Mouse (Mus musculus): Measurements from ENCODE around the gene Gm28308.

Gene Gm28308

DNA sequence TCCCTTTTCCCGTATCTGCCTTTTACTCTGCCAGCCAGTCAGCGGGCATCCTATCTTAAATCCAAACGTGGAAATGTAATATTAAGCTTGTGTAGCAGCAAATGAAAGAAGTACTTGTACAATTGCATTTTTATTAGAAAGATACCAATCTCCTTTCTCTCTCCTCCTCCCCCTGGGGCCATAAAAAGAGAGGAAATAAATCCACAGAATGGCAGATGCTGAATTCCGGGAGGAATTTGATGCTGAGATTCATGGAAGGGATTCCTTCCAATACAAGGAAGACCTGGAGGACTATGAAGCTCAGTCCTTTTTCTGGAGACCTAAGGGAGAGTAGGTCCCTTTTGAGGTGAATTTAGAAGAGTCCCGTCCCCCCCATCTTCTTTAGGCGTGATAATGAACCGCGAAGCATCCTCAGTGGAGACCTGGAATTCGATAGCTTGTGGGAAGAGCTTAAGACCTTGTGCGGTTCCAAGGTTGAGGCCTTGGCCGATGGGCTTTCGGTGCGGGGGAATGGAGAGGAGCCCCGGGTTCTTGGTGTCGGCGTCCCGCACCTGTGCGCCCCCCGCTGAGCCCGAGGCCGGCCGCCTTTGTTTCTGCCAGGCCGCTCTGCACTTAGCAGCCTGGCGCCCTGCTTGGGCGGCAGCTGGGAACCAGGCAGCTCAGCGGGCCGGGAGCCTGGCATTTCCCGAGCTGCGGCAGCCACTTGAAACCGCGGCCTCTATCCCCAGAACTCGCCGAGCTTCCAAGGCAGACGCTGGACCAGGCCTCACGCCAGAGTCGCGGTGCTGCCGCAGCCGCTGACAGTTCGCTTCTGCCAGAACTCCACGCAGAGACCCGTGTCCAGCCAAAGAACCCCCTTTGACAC is 44.7 kb downstream of the Gm28308 start:
- no peak for DNase-seq (ENCODE audit: low spot score in 2 of 2)

GRCm38 (mm10) chr6:52167736-52168161 is 45.4 kb downstream of the Gm28308 start:
- no peak for DNase-seq (ENCODE audit: low spot score in 2 of 2)

GRCm38 (mm10) chr6:52167176-52167575 is 46.0 kb downstream of the Gm28308 start:
- DNase-seq (ENCODE audit: low spot score in 2 of 2) = no peak

- DNase-seq (ENCODE audit: low spot score in 2 of 2) = no peak
Measured at GRCm38 (mm10) chr6:52166431-52167077, 46.6 kb downstream of the Gm28308 start.

GRCm38 (mm10) chr6:52165441-52166370 is 47.4 kb downstream of the Gm28308 start:
- no peak for DNase-seq (ENCODE audit: low spot score in 2 of 2)

GRCm38 (mm10) chr6:52164626-52165440 is 48.3 kb downstream of the Gm28308 start, which contains the start of gene Hoxa2:
Gene Hoxa2, minus strand, starts transcription at chr6:52164831.
- no peak for DNase-seq (ENCODE audit: low spot score in 2 of 2)

GRCm38 (mm10) chr6:52164051-52164625 is 49.0 kb downstream of the Gm28308 start:
- DNase-seq (ENCODE audit: low spot score in 2 of 2) = no peak

DNA sequence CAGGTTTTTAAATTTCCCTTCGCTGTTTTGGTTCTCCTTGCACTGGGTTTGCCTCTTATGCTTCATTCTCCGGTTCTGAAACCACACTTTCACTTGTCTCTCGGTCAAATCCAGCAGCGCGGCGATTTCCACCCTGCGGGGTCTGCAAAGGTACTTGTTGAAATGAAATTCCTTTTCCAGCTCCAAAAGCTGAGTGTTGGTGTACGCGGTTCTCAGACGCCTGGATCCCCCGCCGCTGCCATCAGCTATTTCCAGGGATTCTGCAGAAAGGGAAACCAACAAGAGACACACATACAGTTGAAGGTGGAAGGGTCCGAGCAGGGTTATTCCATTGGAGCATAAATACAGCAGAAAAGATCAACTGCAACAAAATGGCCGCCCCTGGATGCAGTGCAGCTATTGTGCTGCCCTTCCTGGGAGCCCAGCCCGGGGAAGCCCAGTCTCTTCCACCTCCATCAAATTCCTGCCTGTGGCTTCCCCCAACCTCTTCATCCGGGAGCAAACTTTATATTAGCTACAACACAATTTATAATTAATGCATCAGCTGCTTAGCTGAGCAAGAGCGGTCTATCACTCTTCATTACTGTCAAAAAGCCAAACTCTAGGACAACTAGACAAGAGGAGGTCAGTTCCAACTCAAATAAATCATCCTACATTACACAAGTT is 49.6 kb downstream of the Gm28308 start:
- DNase-seq (ENCODE audit: low spot score in 2 of 2) = no peak

DNA sequence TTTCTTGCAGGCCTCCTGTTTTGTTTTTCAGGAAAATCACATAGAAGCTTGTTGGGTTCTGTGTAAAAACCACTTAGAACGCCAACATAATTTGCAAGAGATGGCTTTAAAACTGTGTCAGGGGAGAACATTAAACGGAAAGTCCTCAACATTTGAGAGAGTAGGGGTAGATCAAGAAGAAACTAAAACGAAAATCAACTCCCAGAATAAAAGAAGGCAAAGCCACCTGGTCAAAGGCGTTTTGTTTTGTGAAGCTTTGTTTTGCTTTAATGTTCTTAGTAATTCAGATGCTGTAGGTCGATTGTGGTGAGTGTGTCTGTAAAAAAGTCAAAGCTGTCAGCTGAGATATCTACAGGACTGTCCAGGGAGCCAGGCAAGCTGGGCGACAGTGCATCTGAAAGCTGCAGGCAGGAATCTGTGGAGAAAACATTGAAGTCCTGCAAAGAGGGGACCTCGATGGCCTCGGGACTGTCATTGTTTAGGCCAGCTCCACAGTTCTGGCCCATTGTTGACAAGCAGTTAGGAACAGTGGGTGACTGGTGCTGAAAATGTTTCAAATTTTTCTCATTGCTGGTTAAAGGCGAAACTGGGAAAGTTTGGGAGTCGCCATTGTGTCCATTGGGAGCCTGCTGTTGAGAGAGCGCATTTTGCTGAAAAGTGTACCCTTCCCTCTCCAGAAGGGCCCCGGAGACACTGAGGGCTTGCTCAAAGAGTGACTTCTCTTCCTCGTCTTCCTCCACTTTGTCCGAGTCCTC is 50.4 kb downstream of the Gm28308 start:
- DNase-seq (ENCODE audit: low spot score in 2 of 2) = no peak

GRCm38 (mm10) chr6:52162093-52162380 is 51.1 kb downstream of the Gm28308 start:
- DNase-seq (ENCODE audit: low spot score in 2 of 2) = no peak

- no peak for DNase-seq (ENCODE audit: low spot score in 2 of 2)
Measured at GRCm38 (mm10) chr6:52161336-52162092, 51.6 kb downstream of the Gm28308 start.

GRCm38 (mm10) chr6:52160511-52161335 is 52.4 kb downstream of the Gm28308 start:
- peak in 1 of 2 experiments; percentile 75 for DNase-seq (ENCODE audit: low spot score in 2 of 2)

GRCm38 (mm10) chr6:52159979-52160378 is 53.2 kb downstream of the Gm28308 start:
- DNase-seq (ENCODE audit: low spot score in 2 of 2) = no peak

- no peak for DNase-seq (ENCODE audit: low spot score in 2 of 2)
Measured at GRCm38 (mm10) chr6:52159164-52159761, 53.9 kb downstream of the Gm28308 start.

DNA sequence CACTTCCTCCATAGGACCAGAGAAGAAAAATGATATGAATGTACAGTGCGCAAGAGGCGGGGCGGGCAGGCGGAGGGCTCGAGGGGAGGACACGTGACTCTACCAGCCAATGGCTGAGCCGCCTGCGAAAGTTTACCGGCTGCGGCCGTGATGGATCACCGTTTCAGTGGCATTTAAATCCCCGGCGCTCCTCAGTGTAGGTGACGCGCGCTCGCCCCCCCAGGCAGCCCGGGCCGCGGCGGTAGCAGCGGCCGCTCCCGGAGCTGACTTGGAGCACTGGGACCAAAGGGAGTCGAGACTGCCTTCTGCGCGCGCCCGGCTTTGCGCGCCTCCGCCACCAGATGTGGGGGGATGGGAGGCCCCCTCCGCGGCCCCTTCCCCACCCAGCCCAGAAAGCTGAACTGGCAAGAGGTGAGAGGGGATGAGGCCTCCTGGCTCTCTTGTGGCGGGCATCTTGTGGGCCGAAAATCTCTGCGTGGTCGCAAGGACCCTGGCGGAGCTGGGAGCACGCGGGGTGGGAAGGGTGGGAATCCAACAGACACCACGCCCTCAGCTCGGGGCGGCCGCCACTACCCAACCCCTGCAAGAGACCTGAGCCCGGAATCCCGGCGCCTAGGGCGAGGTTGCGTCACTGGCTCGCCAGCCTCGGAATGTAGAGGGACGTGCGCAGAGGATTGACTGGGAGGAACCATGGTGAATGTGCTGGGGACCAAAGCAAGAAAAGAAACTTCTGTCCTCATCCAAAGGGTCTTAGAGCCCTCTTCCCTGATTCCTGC is 54.7 kb downstream of the Gm28308 start, which contains the start of gene Hoxa1:
TSS of gene Hoxa1 (minus strand) at position 42 of the 776 bp plus-strand sequence.
- DNase-seq (ENCODE audit: low spot score in 2 of 2) = peak; percentile 59 to 81

DNA sequence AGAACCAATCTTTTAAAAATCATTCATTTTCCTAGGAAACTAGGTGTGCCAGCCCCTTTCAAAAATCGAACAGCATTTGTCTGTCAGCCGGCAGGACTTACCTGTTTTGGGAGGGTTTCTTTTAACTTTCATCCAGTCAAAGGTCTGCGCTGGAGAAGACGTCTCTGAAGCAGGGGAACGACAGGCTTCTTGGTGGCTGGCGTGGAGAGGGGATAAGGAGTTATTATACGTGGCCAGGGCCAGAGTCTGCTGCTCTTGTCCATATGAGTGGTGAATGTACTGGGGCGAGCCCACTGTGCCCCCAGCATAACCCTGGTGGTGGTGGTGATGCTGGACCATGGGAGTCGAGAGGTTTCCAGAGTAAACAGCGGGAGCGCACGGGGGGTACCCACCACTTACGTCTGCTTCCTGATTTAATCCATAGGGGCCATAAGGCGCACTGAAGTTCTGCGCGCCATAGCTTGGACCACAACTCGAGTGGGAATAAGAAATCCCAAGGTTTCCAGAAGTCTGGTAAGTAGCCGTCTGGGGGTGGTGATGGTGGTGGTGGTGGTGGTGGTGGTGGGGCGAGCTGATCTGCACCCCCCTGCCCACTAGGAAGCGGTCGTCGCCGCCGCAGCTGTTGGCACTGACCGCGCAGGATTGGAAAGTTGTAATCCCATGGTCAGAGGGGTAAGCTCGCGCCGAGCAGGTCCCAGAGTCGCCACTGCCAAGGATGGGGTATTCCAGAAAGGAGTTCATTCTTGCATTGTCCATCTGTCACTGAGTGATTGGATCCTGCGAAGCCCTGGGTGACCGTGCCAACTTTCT is 55.5 kb downstream of the Gm28308 start:
- DNase-seq (ENCODE audit: low spot score in 2 of 2) = no peak
